Mouse (Mus musculus) liver, embryonic 12.5 days (tissue): ENCODE data around the gene Wdr26. TPM values are rescaled to one million over a fixed set of nuclear protein-coding genes. Genes with fewer than 3 reads are reported as not detected.
A peak's percentile ranks its signal among the peaks of the same experiment; 100 is the strongest.

Experiments
- ATAC-seq: fragments of 200-750 bp; cut with Nextera tagmentation; 2 replicates; pipeline ENCODE4 v1.8.0; 2017; ENCODE audit warnings: moderate number of reproducible peaks, mild to moderate bottlenecking, moderate library complexity
- H3K27ac ChIP-seq: fragments of 300-500 bp; sonication (generic); 2 replicates; pipeline ENCODE4 v1.5.1; 2016; ENCODE audit warnings: mild to moderate bottlenecking
- H3K27me3 ChIP-seq: fragments of 300-500 bp; sonication (generic); replicated peaks from 2 replicates; pipeline ENCODE4 v1.6.1; 2016; ENCODE audit warnings: mild to moderate bottlenecking, moderate library complexity
- H3K36me3 ChIP-seq: fragments of 300-500 bp; sonication (generic); 2 replicates; pipeline ENCODE4 v1.6.1; 2016; ENCODE audit warnings: mild to moderate bottlenecking, moderate library complexity
- H3K4me1 ChIP-seq: fragments of 300-500 bp; sonication (generic); 2 replicates; pipeline ENCODE4 v1.6.1; 2016
- H3K4me2 ChIP-seq: fragments of 300-500 bp; sonication (generic); 2 replicates; pipeline ENCODE4 v1.6.1; 2016; ENCODE audit warnings: mild to moderate bottlenecking, moderate library complexity
- H3K4me3 ChIP-seq: fragments of 300-500 bp; sonication (generic); 2 replicates; pipeline ENCODE4 v1.5.1; 2016; ENCODE audit warnings: mild to moderate bottlenecking, moderate library complexity
- H3K9ac ChIP-seq: fragments of 300-500 bp; sonication (generic); 2 replicates; pipeline ENCODE4 v1.6.1; 2016; ENCODE audit warnings: mild to moderate bottlenecking, moderate library complexity
- H3K9me3 ChIP-seq: fragments of 300-500 bp; sonication (generic); replicated peaks from 2 replicates; pipeline ENCODE4 v1.6.1; 2016; ENCODE audit warnings: mild to moderate bottlenecking, moderate library complexity
- WGBS: fragments of 180-500 bp; shearing (Covaris S2); methylation state at CpG from one replicate; pipeline ENCODE4 v1.1.7; 2016; ENCODE audit not compliant: insufficient replicate concordance; 5-methylcytosine and 5-hydroxymethylcytosine counted together
- polyA plus RNA-seq: library from polyadenylated mRNA; unstranded; fragments of >200 nt; fragmentation: Nextera tagmentation; extraction: Ambion mirVana; gene quantifications from 2 replicates; pipeline ENCODE4 v1.2.1, GENCODE M21; 2016

Gene Wdr26
- polyA plus RNA-seq, 1 experiment from 2014 or later: 52.5 TPM

GRCm38 (mm10) chr1:181233734-181234133 is 21.9 kb upstream of the Wdr26 start:
- H3K36me3 ChIP-seq: no peaks in the 10 kb centered on the region
- H3K9me3 ChIP-seq: no peaks in the 10 kb centered on the region
- no peaks in the 10 kb centered on the region for H3K27me3 ChIP-seq
- peaks cover 63% of the 10 kb centered on the region for H3K4me1 ChIP-seq
- peak overlapping the region; percentile 67 for H3K27ac ChIP-seq
- H3K9ac ChIP-seq: peak overlapping the region; percentile 31; the same call in 1 of the 2 replicates
- H3K4me2 ChIP-seq: peak overlapping the region; percentile 50
- no peak overlapping the region for H3K4me3 ChIP-seq
- no peak for ATAC-seq
- 69% methylated on average over 6 of the region's 6 CpGs for WGBS

- ATAC-seq: peak; percentile 77
- Histone ChIP-seq H3K27ac (peak overlapping the region; percentile 87), H3K4me2 (peak overlapping the region; percentile 22), H3K36me3 (no peaks in the 10 kb centered on the region), H3K4me1 (peaks cover 72% of the 10 kb centered on the region), H3K27me3 (no peaks in the 10 kb centered on the region), H3K9me3 (no peaks in the 10 kb centered on the region), H3K9ac (peak overlapping the region; percentile 54), H3K4me3 (no peak overlapping the region)
- 10% methylated on average over 8 of the region's 8 CpGs for WGBS
These were observed 20.7 kb upstream of the Wdr26 start for GRCm38 (mm10) chr1:181232307-181233027.

DNA sequence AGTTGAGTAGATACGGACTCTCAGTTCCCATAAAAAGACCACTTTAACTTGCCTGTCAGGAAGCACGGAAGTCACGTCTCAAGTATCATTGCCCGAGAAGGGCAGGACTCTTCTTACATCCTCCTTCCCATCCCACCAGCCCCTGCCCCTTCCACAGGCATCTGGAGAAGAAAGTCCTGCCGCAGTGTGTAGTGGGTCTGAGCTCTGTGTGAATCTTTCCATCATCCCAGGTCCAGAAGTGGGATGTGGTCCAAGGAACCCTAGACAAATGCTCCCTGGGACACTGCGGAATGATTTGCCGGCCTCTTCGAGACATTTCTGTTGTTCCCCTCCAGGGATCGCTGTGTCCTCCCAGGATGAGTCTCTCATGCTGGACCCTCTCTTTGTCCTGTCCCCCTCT is 20.0 kb upstream of the Wdr26 start:
- peak overlapping the region; percentile 54 for H3K9ac ChIP-seq
- peaks cover 75% of the 10 kb centered on the region for H3K4me1 ChIP-seq

GRCm38 (mm10) chr1:181231262-181231661 is 19.5 kb upstream of the Wdr26 start:
- no peaks in the 10 kb centered on the region for H3K36me3 ChIP-seq
- peaks cover 81% of the 10 kb centered on the region for H3K4me1 ChIP-seq
- peak overlapping the region; percentile 87 for H3K27ac ChIP-seq
- WGBS: 62% methylated on average over 7 of the region's 7 CpGs
- peak overlapping the region; percentile 54 for H3K4me2 ChIP-seq
- no peaks in the 10 kb centered on the region for H3K9me3 ChIP-seq
- H3K27me3 ChIP-seq: no peaks in the 10 kb centered on the region
- no peak overlapping the region for H3K4me3 ChIP-seq
- ATAC-seq: no peak
- H3K9ac ChIP-seq: peak overlapping the region; percentile 59

More for the DNA sequence above, 20.0 kb upstream of the Wdr26 start:
- Histone ChIP-seq H3K27ac (peak overlapping the region; percentile 87), H3K36me3 (no peaks in the 10 kb centered on the region), H3K9me3 (no peaks in the 10 kb centered on the region), H3K4me2 (no peak overlapping the region), H3K27me3 (no peaks in the 10 kb centered on the region), H3K4me3 (no peak overlapping the region)
- no peak for ATAC-seq
- 81% methylated on average over 9 of the region's 9 CpGs for WGBS

- no peaks in the 10 kb centered on the region for H3K27me3 ChIP-seq
- no peak overlapping the region for H3K4me3 ChIP-seq
- peak overlapping the region; percentile 54 for H3K4me2 ChIP-seq
- no peaks in the 10 kb centered on the region for H3K9me3 ChIP-seq
- no peaks in the 10 kb centered on the region for H3K36me3 ChIP-seq
- peak; percentile 79 for ATAC-seq
- H3K4me1 ChIP-seq: peaks cover 81% of the 10 kb centered on the region
- peak overlapping the region; percentile 59 for H3K9ac ChIP-seq
- whole genome bisulfite sequencing: 39% methylated on average over 10 of the region's 10 CpGs
- peak overlapping the region; percentile 87 for H3K27ac ChIP-seq
These were observed 18.9 kb upstream of the Wdr26 start for GRCm38 (mm10) chr1:181230731-181231148.

GRCm38 (mm10) chr1:181229046-181229445 is 17.2 kb upstream of the Wdr26 start:
- Histone ChIP-seq H3K9me3 (no peaks in the 10 kb centered on the region), H3K27ac (peak overlapping the region; percentile 23; the same call in 1 of the 2 replicates), H3K27me3 (no peaks in the 10 kb centered on the region), H3K36me3 (0 out of 2 replicates have a peak, but pooled peaks cover 4% of the 10 kb centered on the region), H3K9ac (no peak overlapping the region), H3K4me1 (peaks cover 74% of the 10 kb centered on the region), H3K4me2 (no peak overlapping the region), H3K4me3 (no peak overlapping the region)
- no peak for ATAC-seq
- WGBS: 63% methylated on average over 5 of the region's 5 CpGs

GRCm38 (mm10) chr1:181228591-181228990 is 16.8 kb upstream of the Wdr26 start:
- 0 out of 2 replicates have a peak, but pooled peaks cover 4% of the 10 kb centered on the region for H3K36me3 ChIP-seq
- no peaks in the 10 kb centered on the region for H3K9me3 ChIP-seq
- H3K4me3 ChIP-seq: no peak overlapping the region
- H3K4me1 ChIP-seq: peaks cover 69% of the 10 kb centered on the region
- H3K27ac ChIP-seq: 0 out of 2 replicates have a peak overlapping the region, but pooled peaks have one; percentile 23
- no peak for ATAC-seq
- WGBS: 73% methylated on average over 5 of the region's 5 CpGs
- H3K9ac ChIP-seq: no peak overlapping the region
- H3K27me3 ChIP-seq: no peaks in the 10 kb centered on the region
- no peak overlapping the region for H3K4me2 ChIP-seq

DNA sequence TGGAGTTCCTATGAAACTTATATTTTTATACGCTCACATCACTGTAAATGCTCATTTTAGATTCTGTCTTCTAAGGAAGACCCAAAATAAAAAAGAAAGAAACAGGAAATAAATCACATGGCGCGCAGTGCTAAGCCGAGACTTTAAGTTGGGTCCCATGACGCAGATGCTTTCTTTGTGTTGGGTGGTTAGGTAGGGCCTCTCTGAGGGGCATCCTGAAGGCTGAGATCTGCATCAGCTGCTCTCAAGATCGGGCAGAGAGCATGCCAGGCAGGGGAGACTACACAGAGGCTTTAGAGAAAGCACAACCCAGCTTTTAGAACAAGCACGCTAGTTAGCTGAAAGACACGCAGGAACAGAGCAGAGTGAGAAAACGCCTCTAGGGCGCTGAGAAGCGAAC is 16.0 kb upstream of the Wdr26 start:
- H3K27ac ChIP-seq: no peak overlapping the region
- H3K4me2 ChIP-seq: no peak overlapping the region
- H3K9ac ChIP-seq: no peak overlapping the region
- H3K27me3 ChIP-seq: no peaks in the 10 kb centered on the region
- H3K9me3 ChIP-seq: no peaks in the 10 kb centered on the region
- WGBS: 85% methylated on average over 11 of the region's 11 CpGs
- no peak overlapping the region for H3K4me3 ChIP-seq
- peaks cover 62% of the 10 kb centered on the region for H3K4me1 ChIP-seq
- ATAC-seq: no peak
- H3K36me3 ChIP-seq: 0 out of 2 replicates have a peak, but pooled peaks cover 4% of the 10 kb centered on the region

DNA sequence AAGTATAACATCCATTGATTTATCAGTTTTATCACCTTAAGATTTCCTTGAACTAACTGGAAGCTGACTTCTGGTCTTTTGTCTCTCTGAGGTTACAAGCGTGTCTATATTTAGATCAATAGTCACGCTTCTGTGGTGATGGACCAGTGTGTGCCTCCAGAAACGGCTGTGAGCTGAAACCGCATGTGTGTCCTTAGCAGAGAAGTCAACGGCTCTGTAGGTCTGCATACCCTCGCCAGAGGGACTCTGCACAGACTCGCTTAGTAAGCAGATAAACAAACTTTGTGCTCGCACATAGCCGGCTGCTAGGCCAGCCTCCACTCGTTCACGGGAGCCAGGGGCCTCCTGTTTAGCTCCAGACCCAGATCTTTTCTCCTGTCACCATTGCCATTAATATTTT is 15.0 kb upstream of the Wdr26 start:
- H3K36me3 ChIP-seq: 0 out of 2 replicates have a peak, but pooled peaks cover 4% of the 10 kb centered on the region
- H3K4me2 ChIP-seq: no peak overlapping the region
- H3K27me3 ChIP-seq: no peaks in the 10 kb centered on the region
- H3K4me3 ChIP-seq: no peak overlapping the region
- 18% methylated on average over 11 of the region's 11 CpGs for WGBS
- ATAC-seq: no peak
- H3K4me1 ChIP-seq: peaks cover 61% of the 10 kb centered on the region
- no peaks in the 10 kb centered on the region for H3K9me3 ChIP-seq
- H3K27ac ChIP-seq: no peak overlapping the region
- H3K9ac ChIP-seq: no peak overlapping the region; the same call in 1 of the 2 replicates

DNA sequence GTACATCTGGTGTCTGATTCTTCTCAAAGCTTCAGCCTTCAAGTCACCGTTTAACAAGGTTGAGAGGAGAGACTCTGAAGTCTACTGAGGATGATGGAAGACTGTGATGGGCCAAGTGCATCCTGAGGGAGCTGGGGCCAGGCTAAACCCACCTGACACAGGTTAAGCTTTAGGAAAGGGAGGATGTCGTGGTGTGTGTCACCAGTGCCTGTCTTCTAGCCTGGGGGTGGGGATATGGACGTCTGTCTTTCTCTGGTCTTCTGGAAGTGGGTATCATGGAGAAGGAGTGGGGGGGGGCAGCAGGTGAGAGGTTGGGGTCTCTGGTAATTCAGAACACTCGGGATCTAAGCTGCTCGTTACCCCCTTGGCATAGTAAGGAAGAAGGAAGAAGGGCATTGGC is 13.5 kb upstream of the Wdr26 start:
- H3K27me3 ChIP-seq: no peaks in the 10 kb centered on the region
- H3K4me3 ChIP-seq: no peak overlapping the region
- H3K9ac ChIP-seq: peak overlapping the region; percentile 7; the same call in 1 of the 2 replicates
- H3K4me2 ChIP-seq: no peak overlapping the region
- no peak overlapping the region for H3K27ac ChIP-seq
- no peak for ATAC-seq
- peaks cover 7% of the 10 kb centered on the region; the same call in 1 of the 2 replicates for H3K36me3 ChIP-seq
- H3K4me1 ChIP-seq: peaks cover 60% of the 10 kb centered on the region
- WGBS: 63% methylated on average over 5 of the region's 5 CpGs
- H3K9me3 ChIP-seq: no peaks in the 10 kb centered on the region

GRCm38 (mm10) chr1:181222041-181222440 is 10.2 kb upstream of the Wdr26 start:
- Histone ChIP-seq H3K27ac (peak overlapping the region; percentile 15; the same call in 1 of the 2 replicates), H3K36me3 (peaks cover 7% of the 10 kb centered on the region; the same call in 1 of the 2 replicates)

DNA sequence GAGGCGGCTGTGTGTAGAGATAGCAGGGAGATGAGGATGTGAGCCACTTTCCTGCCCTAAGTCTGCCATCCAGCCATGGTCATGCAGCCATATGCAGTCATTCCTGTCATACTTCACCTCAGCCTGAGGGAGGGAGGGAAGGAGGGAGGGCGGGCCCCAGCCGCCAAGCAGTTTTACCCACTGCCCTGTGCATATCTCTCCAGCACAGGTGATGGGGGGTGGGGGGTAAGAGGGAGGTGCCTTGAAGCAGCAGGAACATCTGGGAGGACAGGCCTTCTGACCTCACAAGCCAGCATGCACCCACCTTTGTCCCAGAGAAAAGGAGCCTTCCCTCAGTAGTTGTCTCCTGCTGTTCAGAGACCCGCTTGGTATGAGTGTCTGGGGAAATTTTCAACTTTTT is 4.5 kb upstream of the Wdr26 start:
- H3K27ac ChIP-seq: peak overlapping the region; percentile 99
- peak overlapping the region; percentile 72 for H3K4me2 ChIP-seq
- WGBS: 24% methylated on average over 4 of the region's 4 CpGs
- H3K4me3 ChIP-seq: peak overlapping the region; percentile 46
- peak; percentile 92 for ATAC-seq
- no peaks in the 10 kb centered on the region for H3K27me3 ChIP-seq
- peak overlapping the region; percentile 77 for H3K9ac ChIP-seq
- no peaks in the 10 kb centered on the region for H3K9me3 ChIP-seq
- H3K4me1 ChIP-seq: peaks cover 75% of the 10 kb centered on the region
- peaks cover 8% of the 10 kb centered on the region for H3K36me3 ChIP-seq

More at GRCm38 (mm10) chr1:181222041-181222440, 10.2 kb upstream of the Wdr26 start:
- no peaks in the 10 kb centered on the region for H3K27me3 ChIP-seq
- H3K4me3 ChIP-seq: no peak overlapping the region
- H3K4me1 ChIP-seq: peaks cover 51% of the 10 kb centered on the region
- 17% methylated on average over 1 of the region's 1 CpGs for WGBS
- H3K9me3 ChIP-seq: no peaks in the 10 kb centered on the region
- H3K4me2 ChIP-seq: no peak overlapping the region
- H3K9ac ChIP-seq: no peak overlapping the region
- no peak for ATAC-seq
